Mouse (Mus musculus): ENCODE results near the gene Lmntd1.

DNA sequence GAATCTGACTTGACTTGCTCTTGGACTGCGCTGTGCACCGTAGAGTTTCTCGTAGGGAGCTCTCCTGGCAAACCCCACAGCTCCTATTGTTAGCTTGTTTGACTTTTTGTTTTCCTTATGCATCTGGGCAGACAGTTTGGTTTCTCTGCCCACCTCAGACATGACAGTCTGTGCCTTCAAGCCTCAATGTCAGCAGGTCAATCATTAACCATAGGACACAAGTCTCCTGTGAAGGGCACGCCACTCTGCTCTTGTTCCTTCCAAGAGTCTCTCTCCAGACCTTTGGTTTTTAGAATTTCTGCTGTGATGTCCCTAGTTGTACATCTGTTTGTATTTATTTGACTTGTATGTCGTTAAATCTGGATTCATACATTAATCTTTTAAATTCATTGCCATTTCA, 63.1 kb downstream of the Lmntd1 start:
- TF ChIP-seq POLR2A (IDR thresholded peaks at IDR 0.05; ENCODE audit: low read depth, low read length) (no peak), CTCF (IDR thresholded peaks at IDR 0.05; ENCODE audit: extremely low read depth, insufficient read length, insufficient replicate concordance, low read depth, low read length) (no peak)

Data from small intestine, adult 2 months (tissue).